Mouse (Mus musculus): ENCODE data around the gene 2810021J22Rik.

DNA sequence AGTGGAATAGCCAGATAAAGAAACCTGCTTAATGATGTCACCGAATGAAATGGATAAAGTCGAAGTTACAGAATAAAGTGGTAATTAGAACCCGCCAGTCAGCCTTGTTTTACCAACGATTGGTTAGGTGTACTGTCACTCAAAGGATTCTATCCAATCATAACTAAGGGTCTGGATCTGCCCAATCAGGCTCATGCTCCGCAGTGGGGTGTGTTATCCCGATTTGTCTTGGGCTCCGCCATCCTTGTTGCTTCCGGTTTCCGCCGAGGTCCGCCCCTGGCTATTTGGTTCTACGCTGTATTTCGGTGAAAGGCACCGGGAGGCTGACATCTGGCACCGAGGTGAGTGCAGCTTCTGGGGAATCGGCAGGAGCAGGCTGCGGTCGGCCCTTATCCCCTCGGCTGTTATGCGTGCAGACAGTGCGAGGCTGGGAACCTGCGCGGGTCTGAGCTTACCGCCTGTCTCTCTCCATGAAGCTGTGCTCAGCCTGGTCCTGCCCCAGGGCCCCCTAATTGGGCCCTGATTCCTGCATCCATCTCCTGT lies 20.0 kb upstream of the 2810021J22Rik start, which contains the start of gene Gm12258:
- TF ChIP-seq CTCF (IDR thresholded peaks at IDR 0.05; ENCODE audit: low read depth, low read length) (no peak), GATA1 (IDR thresholded peaks at IDR 0.05; ENCODE audit: borderline replicate concordance, low read length) (no peak), TAL1 (conservative IDR thresholded peaks at IDR 0.05; ENCODE audit: low read depth, low read length) (no peak)
